Mouse (Mus musculus) frontal cortex, postnatal 25 days (tissue): ENCODE measurements around the gene 1700018B08Rik.
A peak's percentile ranks its signal among the peaks of the same experiment; 100 is the strongest.

Experiments
- DNase-seq, 2 experiments: peaks; one replicate each; pipeline ENCODE4 v3.0.0; 2022; ENCODE audit warnings: low spot score in 2 of 2

1700018B08Rik gene

GRCm38 (mm10) chr8:121513429-121513828 lies 30.7 kb downstream of the 1700018B08Rik start:
- DNase-seq: peak; percentile 73 to 79

GRCm38 (mm10) chr8:121511751-121512150 lies 32.4 kb downstream of the 1700018B08Rik start:
- DNase-seq: no peak

GRCm38 (mm10) chr8:121497621-121498020 lies 46.5 kb downstream of the 1700018B08Rik start:
- no peak for DNase-seq

- no peak for DNase-seq
Measured at GRCm38 (mm10) chr8:121491633-121492032, 52.5 kb downstream of the 1700018B08Rik start.

- no peak for DNase-seq
Measured at GRCm38 (mm10) chr8:121484072-121484782, 59.9 kb downstream of the 1700018B08Rik start.
